Mouse (Mus musculus): ENCODE measurements around the gene Tsnaxip1.

The Tsnaxip1 gene

GRCm38 (mm10) chr8:105866364-105867029, 39.0 kb downstream of the Tsnaxip1 start:
- no peak for DNase-seq

DNA sequence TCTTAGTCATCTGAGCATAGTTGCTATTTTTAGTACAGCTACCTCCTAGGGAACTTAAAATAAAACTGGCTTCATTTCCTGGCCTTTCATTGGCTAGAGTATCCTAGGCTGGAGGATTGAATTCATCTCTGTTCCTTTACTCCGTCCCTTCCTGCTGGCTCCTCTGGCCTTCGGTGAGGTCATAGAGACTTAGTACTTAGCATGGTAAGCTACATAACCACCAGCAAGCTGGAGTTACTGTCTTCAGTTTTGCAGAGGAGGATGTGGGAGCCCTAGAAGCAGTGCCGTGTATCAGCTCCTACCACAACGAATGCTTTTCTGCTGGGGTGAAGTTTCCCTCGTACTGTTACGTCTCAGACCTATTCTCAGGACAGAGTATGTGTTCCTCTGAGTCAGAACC, 46.8 kb downstream of the Tsnaxip1 start:
- no peak for DNase-seq

- DNase-seq, result peak; percentile 90
Measured at GRCm38 (mm10) chr8:105880754-105881520, 53.4 kb downstream of the Tsnaxip1 start, which contains the start of gene Edc4. Gene Edc4 (plus strand): TSS chr8:105880881.

GRCm38 (mm10) chr8:105889756-105890465, 62.4 kb downstream of the Tsnaxip1 start:
- no peak for DNase-seq

DNA sequence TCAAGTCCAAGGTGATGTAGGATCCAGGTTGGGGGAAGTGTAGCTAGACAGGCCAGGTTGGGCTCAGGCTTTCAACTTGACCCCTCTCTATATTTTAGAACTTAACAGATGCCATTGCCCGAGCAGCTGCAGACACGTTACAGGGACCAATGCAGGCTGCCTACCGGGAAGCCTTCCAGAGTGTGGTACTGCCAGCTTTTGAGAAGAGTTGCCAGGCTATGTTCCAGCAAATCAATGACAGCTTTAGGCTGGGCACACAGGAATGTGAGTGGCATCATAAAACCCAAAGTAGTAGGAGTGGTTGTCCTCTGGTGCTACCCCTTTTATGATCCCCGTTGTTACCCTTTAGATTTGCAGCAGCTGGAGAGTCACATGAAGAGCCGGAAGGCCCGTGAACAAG, 63.3 kb downstream of the Tsnaxip1 start:
- no peak for DNase-seq

- DNase-seq, result peak; percentile 50
Measured at GRCm38 (mm10) chr8:105892432-105892831, 64.9 kb downstream of the Tsnaxip1 start.

DNA sequence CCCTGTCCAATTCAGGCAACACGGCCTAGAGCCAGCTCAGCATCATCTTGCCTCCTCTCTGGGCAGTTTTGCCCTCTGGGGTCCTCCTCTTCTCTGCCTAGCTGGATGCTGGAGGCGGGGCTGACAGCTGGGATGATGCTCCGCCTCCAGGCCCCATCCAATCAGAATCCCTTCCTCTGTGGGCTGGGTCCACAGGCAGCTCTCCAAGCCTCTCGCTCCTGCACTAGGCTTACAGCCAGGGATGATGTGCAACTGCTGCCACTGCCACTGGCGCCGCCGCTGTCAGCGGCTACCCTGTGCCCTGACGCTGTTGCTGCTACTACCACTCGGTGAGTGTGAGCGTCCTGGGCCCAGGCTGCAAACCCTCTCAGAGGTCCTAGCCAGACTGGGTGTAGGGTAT, 65.8 kb downstream of the Tsnaxip1 start, which contains the start of gene Nrn1l:
Gene Nrn1l, plus strand, starts transcription at position 229 of the 400 bp plus-strand sequence.
- DNase-seq, result peak; percentile 86
